14 mouse cellular contexts compared by ENCODE assay signal in genomic region chr5:21261202-21261844, GRCm38 (mm10).
DNase-seq lines count a peak whose midpoint lies in the region; ATAC-seq and TF ChIP-seq lines count a peak whose summit lies in the region.
"Had no signal": no experiment of that assay in that cellular context is flagged by ENCODE, and none has a peak within 500 bp of the region (broad histone marks: within the 10 kb centered on the region; RNA-seq: fewer than 3 reads in every experiment).

No protein-coding gene starts in this region.

- no peak overlapping the region for H3K4me3 ChIP-seq in forebrain, postnatal 0 days (ENCODE audit: low read depth, low read length)
- H3K4me3 ChIP-seq in forebrain, embryonic 16.5 days (replicated peaks; ENCODE audit: low read length), result no peak overlapping the region
- H3K4me3 ChIP-seq in neural tube, embryonic 14.5 days (ENCODE audit: low read depth, low read length), result no peak overlapping the region
- H3K4me3 ChIP-seq: liver, embryonic 13.5 days had no signal

- intact Hi-C loops in left cerebral cortex, postnatal 36 days (cut with DNase I), result loop anchor here (5.0 to 10.0 kb wide), 2 partner anchors 326 to 463 kb away; no protein-coding TSS in a partner anchor

- H3K9me3 ChIP-seq in forebrain, postnatal 0 days (ENCODE audit: low read length), result no peaks in the 10 kb centered on the region
- H3K9me3 ChIP-seq in forebrain, embryonic 16.5 days (ENCODE audit: control insufficient read depth, low read length), result no peaks in the 10 kb centered on the region
- H3K9me3 ChIP-seq in neural tube, embryonic 14.5 days (ENCODE audit: control insufficient read depth, low read length), result no peaks in the 10 kb centered on the region
- H3K9me3 ChIP-seq: liver, embryonic 13.5 days had no signal

- H3K27ac ChIP-seq in forebrain, postnatal 0 days (ENCODE audit: low read depth, low read length), result 0 out of 2 replicates have a peak overlapping the region, but pooled peaks have one; percentile 30
- H3K27ac ChIP-seq in forebrain, embryonic 16.5 days (ENCODE audit: low read length), result no peak overlapping the region
- peak overlapping the region; percentile 45 for H3K27ac ChIP-seq in neural tube, embryonic 14.5 days (ENCODE audit: low read depth, low read length)
- H3K27ac ChIP-seq: liver, embryonic 13.5 days had no signal

- peak; percentile 44 for DNase-seq in forebrain, postnatal 0 days
- no peak for DNase-seq in neural tube, embryonic 10.5 days (ENCODE audit: extremely low spot score, low spot score)
- peak; percentile 48 for DNase-seq in layer of hippocampus, adult 9-11 months
- no peak for DNase-seq in left cerebral cortex, postnatal 36 days (ENCODE audit: low spot score in 2 of 2)
- no peak for DNase-seq in gastrocnemius, postnatal 25 days
- DNase-seq in T-cell, adult 2 months (ENCODE audit: low spot score), result no peak
- DNase-seq: adrenal gland, adult 8-10 months; heart, postnatal 4 days; liver, embryonic 13.5 days; lung, postnatal 14 days; retina, postnatal 1 day; thymus, adult 18-20 months had no signal

- H3K36me3 ChIP-seq in forebrain, postnatal 0 days (ENCODE audit: insufficient read depth), result no peaks in the 10 kb centered on the region
- no peaks in the 10 kb centered on the region for H3K36me3 ChIP-seq in forebrain, embryonic 16.5 days (ENCODE audit: control insufficient read depth, insufficient read depth)
- H3K36me3 ChIP-seq in neural tube, embryonic 14.5 days (ENCODE audit: control insufficient read depth, insufficient read depth, low read length), result no peaks in the 10 kb centered on the region
- H3K36me3 ChIP-seq: liver, embryonic 13.5 days had no signal

- 37% methylated on average over 6 of the region's 6 CpGs for WGBS in forebrain, postnatal 0 days
- WGBS in forebrain, embryonic 16.5 days, result 39% methylated on average over 6 of the region's 6 CpGs
- 28% methylated on average over 6 of the region's 6 CpGs for WGBS in neural tube, embryonic 14.5 days

- H3K4me2 ChIP-seq in forebrain, postnatal 0 days (ENCODE audit: low read depth), result no peak overlapping the region
- no peak overlapping the region for H3K4me2 ChIP-seq in forebrain, embryonic 16.5 days (ENCODE audit: low read length)
- H3K4me2 ChIP-seq in neural tube, embryonic 14.5 days (ENCODE audit: low read depth, low read length), result no peak overlapping the region
- H3K4me2 ChIP-seq: liver, embryonic 13.5 days had no signal

- 0 out of 2 replicates have a peak, but pooled peaks cover 4% of the 10 kb centered on the region for H3K4me1 ChIP-seq in forebrain, postnatal 0 days (ENCODE audit: insufficient read depth)
- peaks cover 16% of the 10 kb centered on the region for H3K4me1 ChIP-seq in forebrain, embryonic 16.5 days (replicated peaks; ENCODE audit: control insufficient read depth, insufficient read depth, low read length)
- no peaks in the 10 kb centered on the region for H3K4me1 ChIP-seq in neural tube, embryonic 14.5 days (ENCODE audit: control insufficient read depth, insufficient read depth, low read length)
- H3K4me1 ChIP-seq: liver, embryonic 13.5 days had no signal

- H3K9ac ChIP-seq in forebrain, postnatal 0 days, result no peak overlapping the region
- H3K9ac ChIP-seq in forebrain, embryonic 16.5 days (replicated peaks; ENCODE audit: low read depth, low read length), result no peak overlapping the region
- no peak overlapping the region for H3K9ac ChIP-seq in neural tube, embryonic 14.5 days (replicated peaks; ENCODE audit: low read depth, low read length)
- H3K9ac ChIP-seq: liver, embryonic 13.5 days had no signal

- ATAC-seq in forebrain, postnatal 0 days, result peak; percentile 53
- no peak for ATAC-seq in forebrain, embryonic 16.5 days
- no peak for ATAC-seq in neural tube, embryonic 14.5 days (ENCODE audit: low read depth)

- TF ChIP-seq CTCF in forebrain, postnatal 0 days (IDR thresholded peaks at IDR 0.05; ENCODE audit: low read depth), result no peak

- no peaks in the 10 kb centered on the region for H3K27me3 ChIP-seq in forebrain, postnatal 0 days (ENCODE audit: insufficient read depth, low read length)
- H3K27me3 ChIP-seq in forebrain, embryonic 16.5 days (replicated peaks; ENCODE audit: control insufficient read depth, insufficient read depth, low read length), result no peaks in the 10 kb centered on the region
- H3K27me3 ChIP-seq in neural tube, embryonic 14.5 days (ENCODE audit: control insufficient read depth, insufficient read depth, low read length), result no peaks in the 10 kb centered on the region
- H3K27me3 ChIP-seq: liver, embryonic 13.5 days had no signal

Comparison
In these comparisons a context has a peak if more than half of its experiments do, and no peak if none do; other contexts are left out.
1. DNase-seq: peak in forebrain, postnatal 0 days (single experiment) and layer of hippocampus, adult 9-11 months (single experiment); none in neural tube, embryonic 10.5 days (single experiment), left cerebral cortex, postnatal 36 days (0 of 2), gastrocnemius, postnatal 25 days (single experiment) and T-cell, adult 2 months (single experiment).